Mouse (Mus musculus): ENCODE results near the gene 1700017B05Rik.
A peak's percentile ranks its signal among the peaks of the same experiment; 100 is the strongest.

1700017B05Rik gene

GRCm38 (mm10) chr9:57272902-57273804, 10.7 kb upstream of the 1700017B05Rik start:
- DNase-seq (ENCODE audit: low spot score in 2 of 2): no peak

GRCm38 (mm10) chr9:57271837-57272562, 9.6 kb upstream of the 1700017B05Rik start:
- DNase-seq (ENCODE audit: low spot score in 2 of 2): no peak

GRCm38 (mm10) chr9:57271081-57271480, 8.7 kb upstream of the 1700017B05Rik start:
- DNase-seq (ENCODE audit: low spot score in 2 of 2): no peak

- no peak for DNase-seq (ENCODE audit: low spot score in 2 of 2)
These were observed 8.0 kb upstream of the 1700017B05Rik start for GRCm38 (mm10) chr9:57270399-57270798.

- DNase-seq (ENCODE audit: low spot score in 2 of 2): no peak
These were observed 7.0 kb upstream of the 1700017B05Rik start for GRCm38 (mm10) chr9:57269384-57269783.

GRCm38 (mm10) chr9:57268575-57268974, 6.2 kb upstream of the 1700017B05Rik start:
- no peak for DNase-seq (ENCODE audit: low spot score in 2 of 2)

GRCm38 (mm10) chr9:57268078-57268477, 5.7 kb upstream of the 1700017B05Rik start:
- no peak for DNase-seq (ENCODE audit: low spot score in 2 of 2)

GRCm38 (mm10) chr9:57267421-57267820, 5.0 kb upstream of the 1700017B05Rik start:
- no peak for DNase-seq (ENCODE audit: low spot score in 2 of 2)

GRCm38 (mm10) chr9:57265125-57265524, 2.7 kb upstream of the 1700017B05Rik start:
- DNase-seq (ENCODE audit: low spot score in 2 of 2): no peak

- no peak for DNase-seq (ENCODE audit: low spot score in 2 of 2)
These were observed 628 bp upstream of the 1700017B05Rik start for GRCm38 (mm10) chr9:57262795-57263684.

GRCm38 (mm10) chr9:57261516-57261912, 898 bp downstream of the 1700017B05Rik start:
- DNase-seq (ENCODE audit: low spot score in 2 of 2): peak; percentile 44 to 59

- no peak for DNase-seq (ENCODE audit: low spot score in 2 of 2)
These were observed 1.5 kb downstream of the 1700017B05Rik start for GRCm38 (mm10) chr9:57260940-57261339.

GRCm38 (mm10) chr9:57259736-57260135, 2.7 kb downstream of the 1700017B05Rik start:
- DNase-seq (ENCODE audit: low spot score in 2 of 2): peak; percentile 92 to 94

- DNase-seq (ENCODE audit: low spot score in 2 of 2): peak in 1 of 2 experiments; percentile 19
These were observed 4.8 kb downstream of the 1700017B05Rik start for GRCm38 (mm10) chr9:57257627-57258026.

- no peak for DNase-seq (ENCODE audit: low spot score in 2 of 2)
These were observed 5.6 kb downstream of the 1700017B05Rik start for GRCm38 (mm10) chr9:57256861-57257260.

GRCm38 (mm10) chr9:57256309-57256708, 6.1 kb downstream of the 1700017B05Rik start:
- DNase-seq (ENCODE audit: low spot score in 2 of 2): no peak

GRCm38 (mm10) chr9:57254823-57255495, 7.5 kb downstream of the 1700017B05Rik start:
- DNase-seq (ENCODE audit: low spot score in 2 of 2): no peak

GRCm38 (mm10) chr9:57254061-57254460, 8.4 kb downstream of the 1700017B05Rik start:
- DNase-seq (ENCODE audit: low spot score in 2 of 2): no peak

- DNase-seq (ENCODE audit: low spot score in 2 of 2): no peak
These were observed 11.3 kb downstream of the 1700017B05Rik start for GRCm38 (mm10) chr9:57251139-57251538.

GRCm38 (mm10) chr9:57250026-57250425, 12.4 kb downstream of the 1700017B05Rik start:
- no peak for DNase-seq (ENCODE audit: low spot score in 2 of 2)

All from right cerebral cortex, adult 2 months (tissue).